ENCODE assay signal across 8 mouse cellular contexts in the genomic region with DNA sequence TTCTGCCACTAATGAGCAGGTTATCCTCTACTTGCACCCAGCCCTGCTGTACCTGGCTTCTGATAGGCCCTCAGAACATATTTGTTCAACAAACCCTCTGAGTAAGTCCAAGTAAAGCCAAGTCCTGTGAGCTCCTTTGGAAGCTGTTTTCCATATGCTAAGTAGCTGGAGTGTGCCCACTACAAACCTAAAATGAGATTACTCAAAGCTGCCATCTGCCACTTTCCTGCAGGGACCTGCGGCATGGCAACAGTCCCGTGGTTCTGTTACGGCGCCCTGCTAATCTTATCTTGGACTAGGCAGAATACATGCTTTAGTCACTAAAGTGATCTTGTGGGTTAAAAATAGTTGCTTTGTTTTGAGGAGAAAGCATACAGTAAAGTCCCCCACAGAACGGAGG. TPM values are rescaled to one million over a fixed set of nuclear protein-coding genes. Genes with fewer than 3 reads are reported as not detected.
DNase-seq lines count a peak whose midpoint lies in the region; ATAC-seq lines count a peak whose summit lies in the region.
"Had no signal": no experiment of that assay in that cellular context is flagged by ENCODE, and none has a peak within 500 bp of the region (broad histone marks: within the 10 kb centered on the region; RNA-seq: fewer than 3 reads in every experiment).

No protein-coding gene starts in this region.

- 52% methylated on average over 5 of the region's 5 CpGs for WGBS in lung, embryonic 16.5 days
- WGBS in forebrain, embryonic 16.5 days = 39% methylated on average over 5 of the region's 5 CpGs
- 60% methylated on average over 5 of the region's 5 CpGs for WGBS in stomach, embryonic 16.5 days

- H3K4me3 ChIP-seq in lung, embryonic 16.5 days (ENCODE audit: low read length) = no peak overlapping the region
- H3K4me3 ChIP-seq in forebrain, embryonic 16.5 days (replicated peaks; ENCODE audit: low read length) = no peak overlapping the region
- no peak overlapping the region for H3K4me3 ChIP-seq in stomach, embryonic 16.5 days (replicated peaks; ENCODE audit: low read length)
- H3K4me3 ChIP-seq: limb, embryonic 10.5 days had no signal

- H3K27me3 ChIP-seq in lung, embryonic 16.5 days (ENCODE audit: control insufficient read depth, insufficient read depth, low read depth, low read length) = no peaks in the 10 kb centered on the region
- no peaks in the 10 kb centered on the region for H3K27me3 ChIP-seq in forebrain, embryonic 16.5 days (replicated peaks; ENCODE audit: control insufficient read depth, insufficient read depth, low read length)
- no peaks in the 10 kb centered on the region for H3K27me3 ChIP-seq in stomach, embryonic 16.5 days (ENCODE audit: control insufficient read depth, insufficient read depth, low read length)

- DNase-seq in lung, postnatal 4 days = no peak
- peak; percentile 49 for DNase-seq in left cerebral cortex, postnatal 4 days
- DNase-seq in MN1 (ENCODE audit: low spot score) = no peak
- DNase-seq in embryo, embryonic 10 days (ENCODE audit: low spot score) = no peak

- H3K27ac ChIP-seq in lung, embryonic 16.5 days (ENCODE audit: low read length) = peak overlapping the region; percentile 7; the same call in 1 of the 2 replicates
- H3K27ac ChIP-seq in forebrain, embryonic 16.5 days (ENCODE audit: low read length) = peak overlapping the region; percentile 46
- H3K27ac ChIP-seq in stomach, embryonic 16.5 days (ENCODE audit: low read length) = peak overlapping the region; percentile 75
- H3K27ac ChIP-seq: limb, embryonic 10.5 days had no signal

- H3K9ac ChIP-seq in lung, embryonic 16.5 days (ENCODE audit: low read length) = no peak overlapping the region
- H3K9ac ChIP-seq in forebrain, embryonic 16.5 days (replicated peaks; ENCODE audit: low read depth, low read length) = no peak overlapping the region
- no peak overlapping the region for H3K9ac ChIP-seq in stomach, embryonic 16.5 days (ENCODE audit: low read length)

- no peak overlapping the region for H3K4me2 ChIP-seq in lung, embryonic 16.5 days (ENCODE audit: low read depth, low read length)
- no peak overlapping the region for H3K4me2 ChIP-seq in forebrain, embryonic 16.5 days (ENCODE audit: low read length)
- H3K4me2 ChIP-seq in stomach, embryonic 16.5 days (ENCODE audit: low read depth, low read length) = 0 out of 2 replicates have a peak overlapping the region, but pooled peaks have one; percentile 22

- intact Hi-C loops in left cerebral cortex, postnatal 4 days (cut with DNase I) = no loop called here

- peaks cover 26% of the 10 kb centered on the region for H3K4me1 ChIP-seq in lung, embryonic 16.5 days (replicated peaks; ENCODE audit: control insufficient read depth, insufficient read depth, low read length)
- peaks cover 46% of the 10 kb centered on the region for H3K4me1 ChIP-seq in forebrain, embryonic 16.5 days (replicated peaks; ENCODE audit: control insufficient read depth, insufficient read depth, low read length)
- H3K4me1 ChIP-seq in stomach, embryonic 16.5 days (ENCODE audit: control insufficient read depth, insufficient read depth, low read length) = peaks cover 45% of the 10 kb centered on the region

- H3K9me3 ChIP-seq in lung, embryonic 16.5 days (ENCODE audit: control insufficient read depth, low read length) = no peaks in the 10 kb centered on the region
- no peaks in the 10 kb centered on the region for H3K9me3 ChIP-seq in forebrain, embryonic 16.5 days (ENCODE audit: control insufficient read depth, low read length)
- no peaks in the 10 kb centered on the region for H3K9me3 ChIP-seq in stomach, embryonic 16.5 days (replicated peaks; ENCODE audit: control insufficient read depth, low read length)
- H3K9me3 ChIP-seq: limb, embryonic 10.5 days had no signal

- H3K36me3 ChIP-seq in lung, embryonic 16.5 days (ENCODE audit: control insufficient read depth, insufficient read depth, low read length) = no peaks in the 10 kb centered on the region
- H3K36me3 ChIP-seq in forebrain, embryonic 16.5 days (ENCODE audit: control insufficient read depth, insufficient read depth) = no peaks in the 10 kb centered on the region
- H3K36me3 ChIP-seq in stomach, embryonic 16.5 days (ENCODE audit: control insufficient read depth, insufficient read depth, low read length) = no peaks in the 10 kb centered on the region
- H3K36me3 ChIP-seq: limb, embryonic 10.5 days had no signal

- ATAC-seq in lung, embryonic 16.5 days (ENCODE audit: low read depth) = no peak
- peak; percentile 53 for ATAC-seq in forebrain, embryonic 16.5 days
- no peak for ATAC-seq in stomach, embryonic 16.5 days (ENCODE audit: insufficient read depth, low FRiP score)

RNA-seq across cellular contexts. Expression of a gene that starts 32.4 kb away (rescaled TPM):
- polyA plus RNA-seq in lung, embryonic 16.5 days (2015; fragmentation: Nextera tagmentation; extraction: Ambion mirVana) = 13.3 and 14.7 TPM in 2 replicates
- 10.6 and 13.0 TPM in 2 replicates for polyA plus RNA-seq in forebrain, embryonic 16.5 days (2015; fragmentation: Nextera tagmentation; extraction: Ambion mirVana)
- 10 to 100 TPM; 21.0 to 21.1 TPM for total RNA-seq in left cerebral cortex, postnatal 4 days (2021)
- polyA plus RNA-seq in stomach, embryonic 16.5 days (2015; fragmentation: Nextera tagmentation; extraction: Ambion mirVana) = 10.3 and 11.6 TPM in 2 replicates

Comparison
In these comparisons a context has a peak if more than half of its experiments do, and no peak if none do; other contexts are left out.
1. H3K27ac ChIP-seq: peak in every context shown above with its lines; median percentile 75 in stomach, embryonic 16.5 days; 46 in forebrain, embryonic 16.5 days; 7 in lung, embryonic 16.5 days.